Mouse (Mus musculus) myocyte (in vitro differentiated cells): Measurements from ENCODE around the gene Enkd1.

Experiments used
- MYOD1 ChIP-seq, 3 experiments: IDR thresholded peaks; one replicate each; pipeline ENCODE4 v1.6.1; 2011; ENCODE audit warnings: control low read depth in 2 of 3, low read depth in 2 of 3, mild to moderate bottlenecking in 2 of 3, moderate library complexity in 1 of 3; ENCODE audit not compliant: insufficient read length in 2 of 3, control insufficient read depth in 1 of 3
- POLR2A ChIP-seq: IDR thresholded peaks from one replicate; pipeline ENCODE4 v1.6.1; 2011; ENCODE audit warnings: low read depth, mild to moderate bottlenecking, control low read depth, moderate library complexity; ENCODE audit not compliant: insufficient read length
- POLR2AphosphoS2 ChIP-seq: IDR thresholded peaks from one replicate; pipeline ENCODE4 v1.6.1; 2011; ENCODE audit warnings: low read depth, control low read depth; ENCODE audit not compliant: insufficient read length
- TCF12 ChIP-seq: IDR thresholded peaks from one replicate; pipeline ENCODE4 v1.6.1; 2011; ENCODE audit warnings: mild to moderate bottlenecking, control low read depth; ENCODE audit not compliant: poor library complexity, insufficient read depth, severe bottlenecking
- USF1 ChIP-seq: IDR thresholded peaks from one replicate; pipeline ENCODE4 v1.6.1; 2011; ENCODE audit warnings: low read depth, mild to moderate bottlenecking, control low read depth, moderate library complexity

GRCm38 (mm10) chr8:105702731-105703415 is 5.1 kb downstream of the Enkd1 start:
- no peak for TF ChIP-seq POLR2A
- TF ChIP-seq TCF12: no peak
- no peak for TF ChIP-seq USF1
- TF ChIP-seq POLR2AphosphoS2: peak; percentile 17
- no peak for TF ChIP-seq MYOD1 (IDR thresholded peaks at IDR 0.05; ENCODE audit: control insufficient read depth in 1 of 3, insufficient read length in 2 of 3, low read depth in 2 of 3)
